ENCODE assay signal across 8 mouse cellular contexts in the genomic region with DNA sequence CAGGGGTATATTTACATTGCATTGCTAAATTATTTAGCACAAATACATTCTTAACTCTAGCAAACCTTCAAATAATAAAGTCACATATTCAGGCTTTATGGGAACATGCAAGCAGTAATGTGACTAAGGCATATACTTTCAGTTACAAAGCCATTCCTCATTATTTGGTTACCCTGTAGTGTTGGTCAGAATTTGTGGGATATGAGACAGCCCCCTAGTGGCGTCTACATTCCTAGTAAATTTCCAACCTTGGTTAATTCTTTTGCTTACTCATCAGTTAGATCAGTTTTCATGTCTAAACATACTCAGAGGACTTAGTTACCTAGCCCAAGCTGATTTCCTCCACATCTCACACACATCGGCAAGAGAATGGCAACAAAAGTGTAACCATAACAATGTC.
DNase-seq lines count a peak whose midpoint lies in the region; ATAC-seq and TF ChIP-seq lines count a peak whose summit lies in the region.
"Had no signal": no experiment of that assay in that cellular context is flagged by ENCODE, and none has a peak within 500 bp of the region (broad histone marks: within the 10 kb centered on the region; RNA-seq: fewer than 3 reads in every experiment).

No protein-coding gene starts in this region.

- H3K27ac ChIP-seq in kidney, embryonic 15.5 days = no peak overlapping the region
- H3K27ac ChIP-seq in MEL (ENCODE audit: control insufficient read depth, low read depth, low read length) = no peak overlapping the region
- no peak overlapping the region for H3K27ac ChIP-seq in midbrain, embryonic 13.5 days

- H3K36me3 ChIP-seq in kidney, embryonic 15.5 days = no peaks in the 10 kb centered on the region
- no peaks in the 10 kb centered on the region for H3K36me3 ChIP-seq in MEL (ENCODE audit: control insufficient read depth in 1 of 2, insufficient read depth in 2 of 2, low read length in 2 of 2)
- no peaks in the 10 kb centered on the region for H3K36me3 ChIP-seq in midbrain, embryonic 13.5 days

- ATAC-seq in kidney, embryonic 15.5 days (replicated peaks; ENCODE audit: low FRiP score) = no peak; the same call in 1 of the 2 replicates
- peak; percentile 72 for ATAC-seq in midbrain, embryonic 13.5 days
- no peak for ATAC-seq in erythroblast, adult 5-6 weeks (replicated peaks; ENCODE audit: low FRiP score, poor library complexity, severe bottlenecking)

- H3K79me2 ChIP-seq in MEL (ENCODE audit: control insufficient read depth, insufficient read depth, low read length, poor library complexity) = no peaks in the 10 kb centered on the region

- TF ChIP-seq POLR2A in MEL (IDR thresholded peaks at IDR 0.05; ENCODE audit: control insufficient read depth in 1 of 2, insufficient read depth in 1 of 2, low read depth in 1 of 2, low read length in 2 of 2, poor library complexity in 1 of 2) = no peak

- no peak for TF ChIP-seq EP300 in MEL (IDR thresholded peaks at IDR 0.05; ENCODE audit: low read depth in 1 of 2, low read length in 2 of 2)

- 28% methylated on average over 2 of the region's 2 CpGs for WGBS in kidney, embryonic 15.5 days
- WGBS in midbrain, embryonic 13.5 days = 42% methylated on average over 2 of the region's 2 CpGs

- no peak overlapping the region for H3K9ac ChIP-seq in kidney, embryonic 15.5 days
- H3K9ac ChIP-seq in MEL (ENCODE audit: control insufficient read depth, low read depth, low read length, poor library complexity, severe bottlenecking) = no peak overlapping the region
- no peak overlapping the region for H3K9ac ChIP-seq in midbrain, embryonic 13.5 days (replicated peaks)

- peak; percentile 9 for DNase-seq in kidney, postnatal 14 days
- DNase-seq in MEL (ENCODE audit: low read depth, low spot score) = peak; percentile 5
- peak; percentile 68 for DNase-seq in embryo, embryonic 10.5 days (ENCODE audit: low spot score)
- no peak for DNase-seq in heart, postnatal 25 days (ENCODE audit: low spot score)

- no peak overlapping the region for H3K4me2 ChIP-seq in kidney, embryonic 15.5 days
- no peak overlapping the region for H3K4me2 ChIP-seq in midbrain, embryonic 13.5 days (replicated peaks)

- peak in 1 of 3 experiments; percentile 20; a peak in 1 of 6 replicates for TF ChIP-seq CTCF in MEL (IDR thresholded peaks at IDR 0.05 in 2 of 3, conservative IDR thresholded peaks at IDR 0.05 in 1 of 3; ENCODE audit: control insufficient read depth in 1 of 3, insufficient read depth in 1 of 3, low read depth in 2 of 3, low read length in 3 of 3, poor library complexity in 1 of 3, severe bottlenecking in 1 of 3)

- H3K4me3 ChIP-seq in kidney, embryonic 15.5 days (replicated peaks) = no peak overlapping the region
- H3K4me3 ChIP-seq in MEL (ENCODE audit: control insufficient read depth in 1 of 2, insufficient read depth in 1 of 2, low read depth in 2 of 2, low read length in 2 of 2) = no peak overlapping the region
- H3K4me3 ChIP-seq in midbrain, embryonic 13.5 days (replicated peaks) = no peak overlapping the region
- H3K4me3 ChIP-seq: megakaryocyte, embryonic 14.5 days had no signal

- H3K9me3 ChIP-seq in kidney, embryonic 15.5 days (replicated peaks) = no peaks in the 10 kb centered on the region
- H3K9me3 ChIP-seq in MEL (replicated peaks; ENCODE audit: insufficient read depth, low read length) = no peaks in the 10 kb centered on the region
- no peaks in the 10 kb centered on the region for H3K9me3 ChIP-seq in midbrain, embryonic 13.5 days
- H3K9me3 ChIP-seq: megakaryocyte, embryonic 14.5 days had no signal

- intact Hi-C loops in heart, postnatal 25 days (cut with DNase I) = no loop called here

- no peaks in the 10 kb centered on the region for H3K27me3 ChIP-seq in kidney, embryonic 15.5 days
- H3K27me3 ChIP-seq in MEL (ENCODE audit: control insufficient read depth in 1 of 2, insufficient read depth in 2 of 2, low read length in 2 of 2) = no peaks in the 10 kb centered on the region
- H3K27me3 ChIP-seq in midbrain, embryonic 13.5 days = no peaks in the 10 kb centered on the region
- H3K27me3 ChIP-seq: megakaryocyte, embryonic 14.5 days had no signal

- no peaks in the 10 kb centered on the region for H3K4me1 ChIP-seq in kidney, embryonic 15.5 days
- no peaks in the 10 kb centered on the region for H3K4me1 ChIP-seq in MEL (ENCODE audit: control insufficient read depth in 1 of 2, insufficient read depth in 2 of 2, low read length in 2 of 2)
- H3K4me1 ChIP-seq in midbrain, embryonic 13.5 days (replicated peaks) = no peaks in the 10 kb centered on the region
- H3K4me1 ChIP-seq: megakaryocyte, embryonic 14.5 days had no signal

- TF ChIP-seq RAD21 in MEL (IDR thresholded peaks at IDR 0.05; ENCODE audit: low read depth, low read length) = peak; percentile 13

TF ChIP-seq in MEL, 35 proteins besides CTCF, POLR2A, EP300 and RAD21:
- TF ChIP-seq UBTF (IDR thresholded peaks at IDR 0.05; ENCODE audit: borderline replicate concordance, insufficient read depth, low read depth, low read length) = no peak
